Mouse (Mus musculus) midbrain, embryonic 13.5 days (tissue): ENCODE data around the gene Dffb. TPM values are rescaled to one million over a fixed set of nuclear protein-coding genes. Genes with fewer than 3 reads are reported as not detected.
A peak's percentile ranks its signal among the peaks of the same experiment; 100 is the strongest.
"Not testable (repeated sequence)": the region's sequence is repeated elsewhere in the genome, so short reads cannot be mapped to it uniquely, and the experiment has no call there.

Experiments used
- ATAC-seq: fragments of 200-750 bp; cut with Nextera tagmentation; 2 replicates; pipeline ENCODE4 v1.8.0; 2017; ENCODE audit warnings: mild to moderate bottlenecking, moderate TSS enrichment, moderate library complexity
- H3K27ac ChIP-seq: fragments of 300-500 bp; sonication (generic); 2 replicates; pipeline ENCODE4 v1.5.1; 2015; ENCODE audit warnings: inconsistent platforms, mild to moderate bottlenecking, moderate library complexity
- H3K27me3 ChIP-seq: fragments of 300-500 bp; sonication (generic); 2 replicates; pipeline ENCODE4 v1.6.1; 2015; ENCODE audit warnings: mild to moderate bottlenecking, inconsistent platforms
- H3K36me3 ChIP-seq: fragments of 300-500 bp; sonication (generic); 2 replicates; pipeline ENCODE4 v1.6.1; 2015; ENCODE audit warnings: mild to moderate bottlenecking, inconsistent platforms
- H3K4me1 ChIP-seq: fragments of 300-500 bp; sonication (generic); replicated peaks from 2 replicates; pipeline ENCODE4 v1.6.1; 2015; ENCODE audit warnings: inconsistent platforms
- H3K4me2 ChIP-seq: fragments of 300-500 bp; sonication (generic); replicated peaks from 2 replicates; pipeline ENCODE4 v1.6.1; 2015; ENCODE audit warnings: moderate library complexity, mild to moderate bottlenecking, inconsistent platforms
- H3K4me3 ChIP-seq: fragments of 300-500 bp; sonication (generic); replicated peaks from 2 replicates; pipeline ENCODE4 v1.5.1; 2015; ENCODE audit warnings: mild to moderate bottlenecking, inconsistent platforms
- H3K9ac ChIP-seq: fragments of 300-500 bp; sonication (generic); replicated peaks from 2 replicates; pipeline ENCODE4 v1.6.1; 2015; ENCODE audit warnings: mild to moderate bottlenecking, inconsistent platforms
- H3K9me3 ChIP-seq: fragments of 300-500 bp; sonication (generic); 2 replicates; pipeline ENCODE4 v1.6.1; 2016; ENCODE audit warnings: mild to moderate bottlenecking, inconsistent platforms
- WGBS: fragments of 180-500 bp; shearing (Covaris S2); methylation state at CpG from one replicate; pipeline ENCODE4 v1.1.7; 2015; 5-methylcytosine and 5-hydroxymethylcytosine counted together
- polyA plus RNA-seq: library from polyadenylated mRNA; unstranded; fragments of >200 nt; fragmentation: Nextera tagmentation; extraction: Ambion mirVana; gene quantifications from 2 replicates; pipeline ENCODE4 v1.2.1, GENCODE M21; 2015

Dffb gene
- polyA plus RNA-seq, 1 experiment from 2014 or later, result 12.0 TPM

DNA sequence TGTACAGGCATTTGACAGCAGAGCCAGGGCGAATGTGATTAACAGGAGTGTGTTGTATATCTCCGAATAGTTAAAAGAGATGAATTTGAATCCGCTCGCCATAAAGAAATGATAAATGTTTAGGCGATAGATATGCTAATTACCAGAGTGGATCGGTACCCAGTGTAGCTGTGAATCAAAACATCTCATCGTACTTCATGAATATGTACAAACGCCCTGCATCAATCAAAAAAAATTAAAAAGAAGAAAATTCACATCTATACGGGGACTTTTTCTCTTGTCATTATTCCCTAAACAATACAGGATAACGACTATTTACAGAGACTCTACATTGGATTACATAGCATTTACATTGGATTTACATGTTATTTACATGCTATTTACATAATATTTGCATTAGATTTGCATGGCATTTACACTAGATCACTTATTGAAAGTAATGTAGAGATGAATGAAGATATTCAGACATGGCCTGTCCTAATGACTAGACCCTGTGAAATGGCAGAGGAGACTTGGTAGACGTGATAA is 46.1 kb downstream of the Dffb start:
- Histone ChIP-seq H3K27me3 (peaks cover 72% of the 10 kb centered on the region), H3K4me2 (no peak overlapping the region), H3K9me3 (no peaks in the 10 kb centered on the region), H3K9ac (no peak overlapping the region), H3K27ac (no peak overlapping the region), H3K4me3 (no peak overlapping the region), H3K36me3 (no peaks in the 10 kb centered on the region), H3K4me1 (peaks cover 28% of the 10 kb centered on the region)
- 43% methylated on average over 11 of the region's 11 CpGs for WGBS
- ATAC-seq, result peak; percentile 66

DNA sequence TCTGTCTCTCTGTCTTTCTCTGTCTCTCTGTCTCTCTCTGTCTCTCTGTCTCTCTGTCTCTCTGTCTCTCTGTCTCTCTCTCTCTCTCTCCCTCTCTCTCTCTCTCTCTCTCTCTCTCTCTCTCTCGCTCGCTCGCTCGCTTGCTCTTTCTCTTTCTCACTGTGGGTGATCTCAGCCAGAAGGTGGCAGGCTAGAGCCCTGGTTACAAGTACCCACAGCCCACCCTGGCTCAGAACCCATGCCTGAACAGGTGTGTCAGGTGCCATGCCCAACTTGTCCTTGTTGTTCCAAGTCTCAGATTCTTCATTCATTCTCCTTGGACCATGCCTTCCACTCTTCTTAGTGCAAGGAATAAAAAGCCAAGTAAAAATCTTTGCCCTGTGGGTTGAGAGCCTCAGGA is 52.8 kb downstream of the Dffb start:
- WGBS, result 44% methylated on average over 4 of the region's 4 CpGs
- peaks cover 48% of the 10 kb centered on the region for H3K27me3 ChIP-seq
- H3K9me3 ChIP-seq, H3K4me2 ChIP-seq, ATAC-seq, H3K36me3 ChIP-seq, H3K27ac ChIP-seq, H3K4me3 ChIP-seq, H3K9ac ChIP-seq: not testable (repeated sequence)
- peaks cover 21% of the 10 kb centered on the region for H3K4me1 ChIP-seq

DNA sequence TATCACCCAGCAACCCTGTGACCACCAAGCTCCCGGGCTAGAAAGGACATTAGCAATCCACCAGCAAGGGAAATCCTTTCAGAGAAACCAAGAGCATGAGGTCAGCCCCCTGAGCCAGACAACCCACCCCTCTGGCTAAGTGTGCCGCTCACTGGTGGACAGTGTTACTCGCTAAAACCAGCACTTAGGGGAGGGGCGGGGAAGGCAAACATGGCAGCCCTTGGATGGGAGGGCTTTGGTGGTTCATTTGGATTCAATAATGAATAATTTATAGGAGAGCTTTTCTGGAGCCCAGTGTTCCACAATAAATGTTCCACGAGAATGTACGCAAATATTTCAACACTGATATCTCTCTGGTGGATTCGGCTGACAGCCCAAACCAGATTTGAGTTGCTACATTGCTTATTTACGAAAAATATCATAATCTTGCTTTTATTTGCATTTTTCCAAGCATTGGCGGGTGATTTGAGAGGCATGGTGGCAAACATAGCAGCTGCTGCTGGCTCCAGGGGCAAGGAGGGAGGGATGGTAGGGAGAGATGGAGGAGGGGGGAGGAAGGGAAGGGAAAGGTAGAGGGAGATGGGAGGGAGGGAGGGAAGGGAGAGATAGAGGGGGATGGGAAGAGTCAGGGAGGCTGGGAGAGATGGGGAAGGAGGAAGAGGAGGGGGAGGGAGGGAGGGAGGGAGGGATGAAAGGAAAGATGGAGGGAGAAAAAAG is 54.3 kb downstream of the Dffb start:
- no peak overlapping the region for H3K4me3 ChIP-seq
- 42% methylated on average over 9 of the region's 9 CpGs for WGBS
- H3K36me3 ChIP-seq, result no peaks in the 10 kb centered on the region
- H3K9me3 ChIP-seq, result no peaks in the 10 kb centered on the region
- H3K27me3 ChIP-seq, result peaks cover 38% of the 10 kb centered on the region
- H3K27ac ChIP-seq, result peak overlapping the region; percentile 22
- peak; percentile 74 for ATAC-seq
- H3K4me1 ChIP-seq, result peaks cover 18% of the 10 kb centered on the region
- no peak overlapping the region for H3K9ac ChIP-seq
- no peak overlapping the region; the same call in 1 of the 2 replicates for H3K4me2 ChIP-seq

DNA sequence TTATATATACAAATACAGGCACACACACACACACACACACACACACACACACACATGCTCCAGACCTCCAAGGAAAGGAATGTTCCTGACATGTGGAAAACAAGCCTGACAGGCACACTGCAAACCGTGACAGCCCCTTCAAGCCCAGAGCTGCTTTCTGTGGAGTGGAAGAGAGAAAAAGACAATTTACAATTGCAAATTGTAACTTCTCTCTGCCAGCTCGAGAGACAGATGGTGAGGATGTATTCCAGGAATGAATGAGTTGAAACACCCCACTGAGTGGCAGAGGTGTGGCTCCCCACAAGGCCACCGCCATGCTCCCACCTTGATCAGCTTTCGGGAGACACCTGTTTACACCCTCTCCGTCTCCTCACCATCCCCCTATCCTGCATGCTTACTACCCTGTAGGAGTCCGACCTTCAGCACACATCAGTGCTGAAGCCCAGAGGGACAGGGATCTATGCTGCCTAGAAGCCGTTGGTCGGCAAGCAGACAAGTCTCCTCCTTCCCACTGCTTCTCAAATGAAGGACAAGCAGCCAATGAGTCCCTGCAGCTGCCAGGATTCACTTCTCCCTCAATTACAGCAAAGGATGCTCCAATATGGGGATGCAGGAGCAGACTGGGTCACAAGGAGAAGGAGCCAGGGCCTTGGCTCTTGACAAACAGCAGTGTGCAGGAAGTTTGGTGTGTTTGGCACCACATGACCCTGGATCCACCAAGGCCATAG is 57.0 kb downstream of the Dffb start:
- Histone ChIP-seq H3K4me2 (no peak overlapping the region), H3K36me3 (no peaks in the 10 kb centered on the region), H3K4me3 (no peak overlapping the region), H3K9me3 (no peaks in the 10 kb centered on the region), H3K4me1 (peaks cover 18% of the 10 kb centered on the region), H3K27ac (no peak overlapping the region), H3K27me3 (peaks cover 12% of the 10 kb centered on the region; the same call in 1 of the 2 replicates), H3K9ac (no peak overlapping the region)
- ATAC-seq, result no peak
- WGBS, result 48% methylated on average over 8 of the region's 8 CpGs

Other genes starting within 250 kb of the Dffb start
- gene A430005L14Rik, start 17.9 kb downstream of the Dffb start, polyA plus RNA-seq, result 68.2 and 78.9 TPM in 2 replicates
- gene Cep104, start 68 bp upstream of the Dffb start, polyA plus RNA-seq, result 18.0 and 20.4 TPM in 2 replicates
- 21.2 and 24.7 TPM in 2 replicates for gene Lrrc47, start 36.6 kb upstream of the Dffb start, polyA plus RNA-seq
- gene Smim1, start 51.1 kb upstream of the Dffb start, polyA plus RNA-seq, result 4.7 and 6.1 TPM in 2 replicates
- gene Ccdc27, start 67.6 kb upstream of the Dffb start, polyA plus RNA-seq, result not detected in 2 replicates
- 0.55 and 1.5 TPM in 2 replicates for gene Trp73, start 165.1 kb upstream of the Dffb start, polyA plus RNA-seq
- gene Wrap73, start 167.2 kb upstream of the Dffb start, polyA plus RNA-seq, result 47.8 and 50.9 TPM in 2 replicates
- gene Tprgl, start 185.5 kb upstream of the Dffb start, polyA plus RNA-seq, result 161 and 173 TPM in 2 replicates
- 6.8 and 6.9 TPM in 2 replicates for gene Megf6, start 195.6 kb upstream of the Dffb start, polyA plus RNA-seq